Mouse (Mus musculus): ENCODE measurements around the gene Ski.

- TF ChIP-seq CTCF (IDR thresholded peaks at IDR 0.05; ENCODE audit: extremely low read depth, insufficient read depth, insufficient read length, insufficient replicate concordance): no peak
- no peak for TF ChIP-seq POLR2A (IDR thresholded peaks at IDR 0.05; ENCODE audit: low read depth, low read length)
These were observed 95.6 kb downstream of the Ski start for GRCm38 (mm10) chr4:155126602-155127372.
